Mouse (Mus musculus): ENCODE measurements around the gene Tmprss4.

GRCm38 (mm10) chr9:45153361-45153760 is 50.5 kb downstream of the Tmprss4 start:
- TF ChIP-seq CTCF (IDR thresholded peaks at IDR 0.05; ENCODE audit: borderline replicate concordance, extremely low read depth, insufficient read depth, insufficient read length) (no peak), POLR2A (IDR thresholded peaks at IDR 0.05; ENCODE audit: borderline replicate concordance, extremely low read depth, insufficient read depth, insufficient read length, poor library complexity, severe bottlenecking) (no peak)
